Mouse (Mus musculus) embryo, embryonic 9.5 days (tissue): Measurements from ENCODE around the gene Gm5868.
A peak's percentile ranks its signal among the peaks of the same experiment; 100 is the strongest.
"Not testable (repeated sequence)": the region's sequence is repeated elsewhere in the genome, so short reads cannot be mapped to it uniquely, and the experiment has no call there.

Source experiments
- DNase-seq: peaks from one replicate; pipeline ENCODE4 v3.0.0-alpha.2; 2017; ENCODE audit errors: extremely low spot score

The Gm5868 gene

GRCm38 (mm10) chr5:72587192-72587681 lies at the start of gene Gm5868:
Gm5868 (minus strand) TSS chr5:72587551.
- peak; percentile 41 for DNase-seq

- DNase-seq, result no peak
Measured at GRCm38 (mm10) chr5:72636576-72636975, 49.2 kb upstream of the Gm5868 start.

DNA sequence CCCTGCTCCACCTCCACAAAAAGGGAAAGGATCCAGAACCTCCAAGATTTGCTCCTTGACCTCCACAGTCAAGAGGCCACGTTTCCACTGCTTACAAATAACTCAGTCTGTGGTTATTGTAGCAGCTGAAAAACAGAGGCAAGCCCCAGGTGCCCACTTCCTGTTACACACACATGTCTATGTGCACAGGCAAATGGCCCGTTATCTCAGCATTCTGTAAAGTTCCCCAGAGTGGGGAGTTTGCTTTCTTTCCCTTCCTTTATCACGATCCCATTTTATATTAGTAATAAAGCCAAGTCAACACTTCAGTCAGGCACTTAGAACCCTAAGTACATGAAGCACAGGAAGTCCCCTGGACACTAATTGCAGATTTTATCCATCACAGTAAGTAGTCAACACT lies 48.8 kb upstream of the Gm5868 start:
- no peak for DNase-seq

GRCm38 (mm10) chr5:72634791-72635271 lies 47.5 kb upstream of the Gm5868 start:
- no peak for DNase-seq

- no peak for DNase-seq
Measured at GRCm38 (mm10) chr5:72630026-72630425, 42.7 kb upstream of the Gm5868 start.

DNA sequence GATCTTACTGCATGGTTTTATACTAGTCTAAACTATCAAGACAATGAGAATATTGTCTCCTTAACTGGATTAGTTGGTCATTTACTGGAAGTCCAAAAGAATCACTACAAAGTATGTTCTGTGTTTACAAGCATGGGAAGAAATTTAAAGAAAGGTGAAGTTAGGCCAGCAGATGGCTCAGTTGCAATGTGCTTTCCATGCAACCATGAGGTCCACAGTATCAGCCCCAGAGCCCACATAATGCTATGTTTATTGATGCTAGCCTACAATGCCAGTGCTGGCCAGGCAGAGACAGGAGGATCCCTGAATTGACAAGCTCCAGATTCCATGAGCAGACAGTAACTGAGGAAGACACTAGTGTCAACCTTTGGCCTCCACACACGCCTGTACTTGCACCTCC lies 33.7 kb upstream of the Gm5868 start:
- DNase-seq, result no peak

DNA sequence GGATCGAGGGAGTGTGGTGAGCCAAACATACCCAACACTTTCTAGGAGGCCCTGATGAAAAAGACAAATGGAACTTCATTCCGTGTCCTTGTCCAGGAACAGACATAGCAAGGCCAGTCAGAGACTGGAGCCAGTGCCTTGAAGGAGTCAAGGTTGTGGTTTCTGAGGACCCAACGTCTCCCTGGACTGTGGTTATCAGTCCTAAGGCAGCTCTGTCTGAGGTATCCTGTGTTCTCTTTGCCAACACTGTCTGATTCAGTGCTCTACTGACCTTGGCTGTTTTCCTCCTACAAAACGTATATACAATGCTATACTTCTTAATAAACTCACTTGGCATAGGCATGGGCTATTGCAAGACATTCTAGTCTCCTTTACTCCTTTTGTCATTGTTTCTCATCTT lies 30.1 kb upstream of the Gm5868 start:
- no peak for DNase-seq

DNA sequence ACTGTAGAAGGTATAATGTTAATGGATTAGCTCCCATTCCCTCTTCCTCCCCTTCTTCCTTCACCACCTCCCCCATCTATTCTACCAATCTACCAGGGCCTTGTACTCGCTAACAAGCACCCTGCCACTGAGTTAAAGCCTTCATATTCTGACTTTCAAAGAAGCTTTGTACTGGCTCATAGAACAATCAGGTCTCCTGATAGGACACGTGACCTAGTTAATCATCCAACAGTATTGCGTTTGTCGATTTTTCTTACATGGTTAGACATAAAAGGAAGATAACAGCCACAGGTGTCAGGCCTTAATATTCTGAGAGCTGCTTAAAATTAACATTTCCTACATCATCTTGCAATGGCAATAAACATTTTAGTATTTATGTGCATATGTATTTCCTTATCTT lies 15.8 kb upstream of the Gm5868 start:
- DNase-seq, result no peak

DNA sequence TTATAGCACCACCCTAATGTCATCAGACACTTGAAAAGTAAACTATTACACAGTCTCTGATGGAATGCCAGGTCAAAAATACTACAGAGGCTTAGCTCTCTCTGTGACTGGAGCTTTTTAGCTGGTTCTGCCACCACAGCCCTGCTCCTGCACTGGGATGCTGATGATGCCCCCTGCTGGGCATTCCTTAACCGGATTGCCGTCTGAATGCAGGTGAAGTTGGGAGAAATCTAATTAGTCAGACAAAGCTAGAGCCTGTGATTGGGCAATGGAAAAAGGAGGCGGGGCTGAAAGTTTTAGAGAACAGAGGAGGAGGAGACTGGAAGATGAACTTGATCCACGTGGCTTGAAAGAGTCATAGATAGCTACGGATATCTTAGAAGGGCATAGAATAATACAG lies 13.7 kb upstream of the Gm5868 start:
- DNase-seq, result peak; percentile 48

DNA sequence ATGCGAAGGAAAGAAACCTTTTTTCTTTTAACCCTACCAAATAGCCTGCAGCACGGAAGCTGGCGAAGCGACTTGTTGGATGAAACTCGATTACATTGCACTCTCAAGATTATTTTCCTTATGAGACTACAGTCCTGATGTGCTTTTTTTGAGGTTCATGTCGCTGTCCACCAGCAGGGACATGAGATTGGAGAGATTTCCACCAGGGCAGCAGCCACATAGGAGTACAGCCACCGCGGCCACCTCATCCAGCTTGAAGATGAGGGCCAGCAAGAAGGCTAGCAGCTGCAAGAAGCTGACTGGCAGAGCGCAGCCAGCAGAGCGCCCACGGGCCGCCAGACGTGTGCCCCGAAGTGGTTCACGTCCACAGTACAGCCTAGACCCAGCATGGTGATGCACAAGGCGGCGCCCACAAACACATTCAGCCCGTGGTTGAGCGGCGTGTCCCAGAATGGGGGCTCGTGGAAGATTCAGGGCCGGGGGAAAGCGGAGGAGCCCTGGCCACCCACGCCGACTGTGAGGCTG lies 622 bp downstream of the Gm5868 start:
- DNase-seq, result not testable (repeated sequence)

DNA sequence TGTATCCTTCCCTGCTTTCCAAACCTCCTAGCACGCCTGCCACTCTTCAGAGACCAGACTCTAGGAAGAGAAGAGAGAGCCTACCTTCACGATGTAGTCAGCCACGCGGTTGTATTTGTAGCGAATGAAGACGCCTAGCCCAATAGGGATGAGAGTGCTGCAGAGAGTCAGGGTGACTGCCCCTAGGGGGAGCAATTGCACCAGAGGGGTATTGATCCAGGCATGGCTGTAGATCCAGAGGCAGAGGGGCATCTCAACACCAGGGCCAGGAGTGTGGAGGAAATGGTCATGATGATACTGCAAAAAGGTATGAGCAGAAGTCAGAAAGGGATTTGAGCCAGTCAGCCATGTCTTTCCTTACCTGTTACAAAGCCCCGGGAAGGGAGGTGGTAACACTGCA lies 1.2 kb downstream of the Gm5868 start:
- DNase-seq, result peak; percentile 9

GRCm38 (mm10) chr5:72580970-72581332 lies 6.4 kb downstream of the Gm5868 start, which contains the start of gene Zar1:
Zar1 (minus strand) TSS chr5:72581254.
- DNase-seq, result not testable (repeated sequence)

DNA sequence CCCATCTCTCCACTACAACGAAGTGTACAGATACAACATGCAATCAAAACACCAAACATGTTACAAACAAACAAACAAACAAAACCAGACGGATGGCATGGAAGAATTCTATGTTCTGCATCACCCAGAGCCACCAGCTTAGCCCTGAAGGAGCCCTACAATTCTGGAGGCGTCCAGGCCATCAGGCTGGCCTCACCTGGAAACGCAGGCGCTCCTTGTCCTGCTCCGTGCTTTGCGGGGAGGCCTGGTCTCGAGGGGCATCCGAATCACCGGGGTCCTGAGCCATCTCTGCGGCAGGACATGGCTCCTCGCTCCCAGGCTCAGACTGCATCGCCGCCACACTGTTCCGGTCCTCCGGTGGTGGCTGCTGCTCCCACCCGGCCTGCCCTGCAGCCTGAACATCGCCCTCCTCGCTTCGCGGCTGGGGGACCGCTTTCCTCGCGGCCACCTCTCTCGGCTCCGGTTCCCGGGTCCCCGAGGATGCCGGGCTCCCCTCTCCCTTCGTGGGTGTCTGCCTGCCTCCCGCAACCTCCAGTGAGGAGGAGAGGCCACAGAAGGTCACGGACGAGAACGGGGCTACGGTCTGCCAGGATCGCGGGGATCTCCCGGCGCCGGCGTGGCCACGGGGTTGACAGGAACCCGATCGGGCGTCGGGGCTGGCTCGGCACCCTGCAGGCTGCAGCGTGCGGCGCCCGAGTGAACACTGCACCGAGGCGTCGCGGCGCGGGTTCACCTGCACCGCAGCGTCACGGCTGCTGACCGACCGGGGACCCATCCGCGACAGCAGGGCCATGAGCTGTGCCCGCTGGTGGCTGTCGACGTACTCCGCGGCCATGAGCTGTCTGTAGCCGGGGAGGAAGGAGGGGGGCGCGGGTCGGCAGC lies 7.0 kb downstream of the Gm5868 start:
- peak; percentile 62 for DNase-seq

DNA sequence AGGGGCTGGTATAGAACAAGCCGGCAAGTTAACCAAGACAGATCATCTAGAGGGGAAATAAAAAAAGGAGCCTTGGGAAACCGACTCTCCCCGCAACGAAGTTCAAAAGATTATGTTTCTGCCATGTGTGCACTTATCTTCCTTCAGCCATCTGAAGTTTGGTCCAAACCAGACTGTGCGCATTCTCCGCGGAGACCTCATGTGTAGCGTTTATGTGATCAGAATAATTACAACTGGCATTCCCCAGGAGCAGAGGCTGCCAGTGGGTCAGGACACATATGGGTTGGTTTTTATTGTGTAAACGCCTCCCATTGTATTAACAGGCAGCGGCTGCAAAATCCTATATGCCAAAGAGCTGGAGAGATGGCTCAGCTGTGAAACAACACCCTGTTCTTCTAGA lies 7.8 kb downstream of the Gm5868 start:
- DNase-seq, result not testable (repeated sequence)

DNA sequence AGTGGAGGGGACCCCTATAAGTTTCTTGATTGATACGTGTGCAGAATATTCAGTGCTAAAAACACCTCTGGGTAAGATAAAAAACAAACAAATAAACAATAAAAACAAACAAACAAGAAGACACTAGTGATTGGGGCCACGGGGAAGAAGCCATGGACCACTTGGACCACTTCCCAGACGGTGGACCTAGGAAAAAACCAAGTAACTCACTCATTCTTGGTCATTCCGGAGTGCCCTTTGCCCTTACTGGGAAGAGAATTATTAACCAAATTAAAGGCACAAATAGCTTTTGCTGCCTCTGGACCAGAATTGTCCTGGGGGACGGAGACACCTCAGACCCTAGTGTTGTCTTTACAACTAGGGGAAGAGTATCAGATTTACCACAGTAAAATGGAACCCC lies 21.7 kb downstream of the Gm5868 start:
- no peak for DNase-seq

DNA sequence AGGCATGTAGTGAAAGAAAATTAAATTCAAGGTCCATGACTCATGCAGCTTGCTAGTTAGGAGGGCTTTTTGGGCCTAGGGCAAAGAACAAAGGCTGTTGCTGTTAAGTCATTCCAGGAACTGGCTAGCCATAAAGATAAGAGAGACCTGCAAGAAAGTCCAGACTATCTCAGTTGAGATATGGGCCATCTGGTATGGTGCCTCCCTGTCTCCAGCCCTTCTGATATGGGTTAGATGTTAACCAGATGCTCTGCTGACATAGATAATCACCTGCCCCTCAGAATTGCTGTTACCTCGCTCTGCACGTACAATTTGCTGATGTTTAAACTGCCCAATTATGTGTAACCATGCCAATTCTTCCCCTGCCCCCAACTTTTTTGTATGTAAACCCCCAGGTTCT lies 24.2 kb downstream of the Gm5868 start:
- not testable (repeated sequence) for DNase-seq

GRCm38 (mm10) chr5:72560976-72561628 lies 26.2 kb downstream of the Gm5868 start:
- no peak for DNase-seq

DNA sequence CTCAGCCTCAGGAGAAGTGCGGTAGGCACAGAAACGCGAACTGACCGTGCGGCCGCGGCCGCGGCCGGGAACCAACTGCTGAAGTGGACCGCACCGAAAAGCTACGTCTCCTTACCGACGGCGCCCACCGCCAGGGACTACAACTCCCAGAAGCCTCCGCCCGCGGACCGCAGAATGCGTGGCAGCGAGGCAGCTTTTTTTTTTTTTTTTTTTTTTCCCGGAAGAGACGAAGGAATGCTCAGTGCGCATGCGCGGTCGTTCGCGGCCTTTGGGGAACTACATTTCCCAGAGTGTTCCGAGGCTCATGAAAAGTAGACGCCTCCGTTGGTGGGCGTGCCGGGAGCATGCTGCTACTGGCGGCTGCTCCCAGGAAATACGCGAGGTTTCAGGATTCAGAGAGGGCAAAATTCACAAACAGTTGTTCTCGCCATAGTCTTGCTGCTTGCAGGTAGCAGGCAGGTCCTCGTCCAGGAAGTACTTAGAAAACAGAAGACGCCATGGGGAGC lies 27.8 kb downstream of the Gm5868 start, which contains the start of gene Nfxl1:
Nfxl1 (minus strand) TSS at position 141 of the 506 bp plus-strand sequence.
- peak; percentile 95 for DNase-seq

DNA sequence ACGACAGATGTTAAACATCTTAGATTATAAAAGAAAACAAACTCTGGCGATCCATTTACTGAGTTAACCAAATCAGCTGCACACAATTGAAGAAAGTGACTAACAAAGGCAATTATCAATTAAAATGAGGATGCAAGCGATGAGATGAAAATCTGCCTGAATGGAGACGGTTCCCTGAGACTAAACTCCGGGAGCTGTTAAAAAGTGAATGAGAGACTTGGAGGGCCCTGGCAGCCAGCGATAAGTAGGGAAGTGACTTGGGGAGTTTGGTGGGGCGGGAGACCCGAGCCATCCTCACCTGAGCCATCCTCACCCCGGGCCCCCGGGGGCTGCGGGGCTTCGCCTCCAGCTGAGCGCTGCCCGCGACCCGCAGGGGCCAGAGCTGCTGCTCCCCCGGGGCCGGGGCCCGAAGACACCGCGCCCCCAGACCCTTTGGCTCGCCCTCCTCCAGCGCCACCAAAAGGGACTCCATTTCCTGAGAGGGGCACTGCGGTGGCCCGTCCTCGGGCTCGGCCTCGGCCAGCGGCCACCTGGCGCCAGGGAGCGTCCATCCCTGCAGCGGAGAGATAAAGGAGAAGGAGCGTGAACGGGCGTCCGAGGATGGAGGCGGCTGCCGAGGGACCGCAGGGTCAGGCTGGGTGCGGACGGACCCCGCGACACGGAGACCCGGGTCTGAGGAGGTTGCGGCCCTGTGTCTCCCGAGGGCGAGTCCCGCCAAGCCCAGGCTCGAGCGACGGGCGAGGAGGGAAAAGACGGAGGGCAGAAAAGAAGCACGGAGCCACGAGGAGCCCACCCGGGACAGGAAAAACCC lies 28.4 kb downstream of the Gm5868 start:
- DNase-seq, result peak; percentile 82

DNA sequence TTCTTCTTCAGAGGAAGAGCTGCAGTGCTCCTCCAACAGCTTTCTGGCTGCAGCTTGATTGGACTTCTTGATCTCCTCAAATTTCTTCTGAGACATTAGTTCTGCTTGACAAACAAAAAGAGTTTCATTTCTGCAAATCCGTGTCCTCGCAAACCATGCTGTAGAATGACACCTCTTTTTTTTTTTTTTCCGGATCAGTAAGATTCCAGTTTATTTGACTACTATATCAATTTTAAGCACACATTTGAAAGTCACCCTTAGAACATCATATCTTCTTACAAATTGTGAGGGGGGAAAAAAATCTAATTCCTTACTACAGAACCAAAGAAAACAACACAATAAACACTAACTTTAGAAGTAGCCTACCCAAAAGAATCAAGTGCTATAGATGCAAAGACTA lies 31.1 kb downstream of the Gm5868 start:
- DNase-seq, result no peak

- no peak for DNase-seq
Measured at GRCm38 (mm10) chr5:72551209-72551608, 36.1 kb downstream of the Gm5868 start.
